Mouse (Mus musculus) 3134 (cell line): Measurements from ENCODE around the gene Best3.

Experiments
- DNase-seq: peaks from one replicate; pipeline ENCODE4 v3.0.0-alpha.2; 2011; ENCODE audit warnings: low spot score; ENCODE audit not compliant: insufficient read length; ENCODE audit errors: extremely low read depth

Best3 gene

DNA sequence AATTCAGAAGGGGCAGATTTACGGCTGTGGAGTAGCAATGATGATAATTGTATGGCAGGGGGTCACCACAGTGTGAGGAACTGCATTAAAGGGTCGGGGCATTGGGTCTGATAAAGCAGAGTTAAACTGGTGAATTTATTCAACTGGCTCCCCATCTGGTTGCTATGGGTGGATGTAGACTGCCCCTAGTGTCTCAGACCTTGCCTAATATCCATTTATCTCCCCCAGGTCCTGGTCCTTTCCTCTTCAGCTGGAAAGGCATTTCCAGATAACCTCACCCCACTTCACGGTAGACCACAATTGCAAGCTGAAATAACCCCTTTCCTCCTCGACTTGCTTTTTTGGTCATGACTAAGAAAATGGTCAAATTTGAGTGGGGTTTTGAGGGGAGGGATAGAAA lies 8.7 kb upstream of the Best3 start:
- no peak for DNase-seq

DNA sequence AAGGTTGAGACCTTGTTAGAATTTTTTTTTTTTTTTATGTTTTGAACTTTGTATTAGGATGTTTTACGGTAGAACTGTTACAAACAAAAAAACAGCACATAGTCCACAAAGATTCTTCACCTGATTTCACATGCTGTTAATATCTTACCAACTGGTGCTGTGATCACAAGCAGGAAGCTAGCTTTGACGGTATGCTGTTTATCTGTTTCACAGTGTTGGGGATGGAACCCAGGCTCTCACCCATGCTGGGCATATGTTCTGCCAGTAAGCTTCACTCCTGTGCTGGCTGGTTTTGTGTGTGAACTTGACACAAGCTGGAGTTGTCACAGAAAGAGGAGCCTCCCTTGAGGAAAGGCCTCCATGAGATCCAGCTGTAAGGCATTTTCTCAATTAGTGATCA lies 8.3 kb upstream of the Best3 start:
- no peak for DNase-seq

DNA sequence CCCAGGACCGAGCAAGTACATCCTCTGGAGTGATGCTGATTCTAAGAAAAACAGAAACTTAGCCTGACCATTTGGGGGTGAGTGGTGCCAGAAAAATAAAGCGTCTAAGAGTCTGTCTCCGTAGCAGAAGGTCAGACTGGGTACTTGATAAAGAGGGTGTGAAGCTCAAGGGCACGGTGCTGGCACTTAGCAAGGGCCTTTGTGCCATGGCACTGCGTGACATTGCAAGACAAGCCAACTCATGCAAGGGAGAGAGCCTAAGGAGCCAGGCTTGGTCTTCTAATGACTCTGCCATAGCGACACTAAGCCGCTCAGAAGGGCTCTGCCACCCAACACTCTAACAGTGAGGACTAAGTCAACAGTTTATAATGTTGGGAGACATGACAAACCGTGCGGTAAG lies 7.3 kb upstream of the Best3 start:
- no peak for DNase-seq

DNA sequence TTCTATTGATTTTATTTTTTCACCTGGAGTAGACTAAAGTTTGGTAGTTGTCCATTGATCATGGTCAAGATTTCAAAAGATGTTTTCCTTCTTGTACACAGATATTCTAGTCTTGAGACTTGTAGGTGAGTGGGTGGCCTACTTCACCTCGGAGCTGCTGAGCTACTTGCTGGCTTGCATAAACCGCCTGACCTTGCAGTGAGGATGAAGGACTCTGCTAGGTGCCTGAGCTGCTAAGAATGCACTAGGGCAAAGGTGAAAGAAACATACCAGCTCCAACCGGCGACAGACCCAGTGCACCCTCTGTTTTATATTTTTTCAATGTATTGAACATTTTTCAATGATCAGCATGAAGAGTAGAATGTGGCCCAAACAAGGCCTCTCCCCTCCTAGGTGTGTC lies 5.8 kb upstream of the Best3 start:
- DNase-seq, result no peak

- DNase-seq, result peak; percentile 29
Measured at GRCm38 (mm10) chr10:116980888-116981287, 5.2 kb upstream of the Best3 start.

- DNase-seq, result peak; percentile 80
Measured at GRCm38 (mm10) chr10:116982526-116982925, 3.6 kb upstream of the Best3 start.

- DNase-seq, result no peak
Measured at GRCm38 (mm10) chr10:116984836-116985235, 1.3 kb upstream of the Best3 start.

- DNase-seq, result no peak
Measured at GRCm38 (mm10) chr10:116993971-116994370, 7.9 kb downstream of the Best3 start.

GRCm38 (mm10) chr10:116995162-116995561 lies 9.0 kb downstream of the Best3 start:
- no peak for DNase-seq

DNA sequence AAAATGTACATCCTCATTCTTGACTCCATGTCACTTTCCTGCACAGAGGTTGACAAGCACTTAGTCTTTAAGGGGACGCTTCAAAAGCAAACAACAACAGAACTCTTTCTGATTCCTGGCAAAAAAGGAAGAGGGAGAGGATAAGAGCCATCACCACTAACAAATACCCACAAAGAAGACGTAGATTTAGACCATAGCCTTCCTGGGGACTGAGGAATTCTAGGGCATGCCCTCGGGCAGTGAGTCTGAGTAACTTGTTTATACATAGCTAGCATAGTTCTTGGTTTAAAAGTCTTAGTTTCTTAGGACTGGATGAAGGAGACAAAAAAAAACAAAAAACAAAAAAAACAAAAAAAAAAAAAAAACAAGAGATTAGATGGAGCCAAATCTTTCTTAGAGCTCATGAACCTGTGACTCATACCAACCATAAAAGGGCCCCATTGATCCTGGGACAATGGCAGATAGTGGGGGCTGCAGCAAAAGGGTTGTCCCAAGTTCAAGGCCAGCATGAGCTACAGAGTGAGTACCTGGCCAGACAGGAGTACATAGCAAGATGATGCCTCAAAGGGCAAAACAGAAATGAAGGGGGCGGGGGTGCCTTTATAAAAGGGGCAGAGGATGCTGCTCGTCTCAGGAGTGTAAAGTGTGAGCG lies 9.6 kb downstream of the Best3 start:
- DNase-seq, result peak; percentile 51

DNA sequence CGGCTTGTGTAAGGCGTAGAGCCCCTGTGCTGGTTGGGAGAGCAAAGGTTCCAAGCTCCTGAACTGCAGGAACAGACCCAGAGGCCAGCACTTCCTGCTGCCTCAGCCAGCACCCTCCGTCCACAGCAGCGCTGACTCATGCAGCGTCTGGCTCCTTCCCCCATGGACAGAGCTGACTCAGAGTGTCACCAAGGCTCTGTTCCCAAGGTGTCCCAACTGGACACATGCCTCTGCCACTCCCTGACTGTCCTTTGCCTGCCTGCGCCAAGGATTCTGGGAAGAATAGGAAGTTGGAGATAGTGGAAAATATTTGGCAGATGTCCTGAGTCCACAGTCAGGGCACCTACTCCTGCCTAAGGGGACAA lies 10.1 kb downstream of the Best3 start:
- DNase-seq, result peak; percentile 91

DNA sequence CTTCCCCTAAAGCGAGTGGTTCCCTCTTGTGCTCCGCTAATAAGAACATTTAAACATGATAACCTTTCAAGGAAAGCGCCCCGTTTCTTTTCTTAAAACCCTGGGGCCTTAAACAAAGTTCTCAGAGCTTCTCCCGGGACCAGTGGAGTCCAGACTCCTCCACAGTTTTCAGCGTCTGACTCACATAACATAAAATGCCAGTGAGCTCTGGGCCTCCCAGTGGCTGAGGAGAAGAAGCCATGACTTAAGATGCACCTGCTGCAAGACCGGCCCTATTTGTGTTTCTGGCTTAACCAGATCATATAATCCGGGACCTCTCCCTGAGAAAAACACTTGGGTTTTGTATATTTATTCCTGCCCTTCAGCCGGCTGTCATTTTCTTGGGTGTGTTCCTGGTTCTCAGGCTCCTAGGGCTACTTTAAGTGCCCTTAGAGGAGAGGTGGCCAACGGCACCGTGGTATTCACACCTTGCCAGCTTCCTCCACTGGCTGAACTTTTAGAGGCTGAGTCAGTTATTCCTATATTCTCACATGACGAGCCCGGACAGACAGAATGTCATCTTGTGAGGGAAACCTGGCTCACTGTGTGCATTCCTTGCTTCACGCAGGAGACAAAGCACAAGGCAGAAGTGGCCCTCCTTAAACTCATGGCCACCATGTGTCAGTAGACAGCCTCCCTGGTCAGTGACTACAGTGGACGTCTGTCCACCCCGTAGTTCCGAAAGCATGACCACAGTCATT lies 12.8 kb downstream of the Best3 start:
- peak; percentile 39 for DNase-seq

- DNase-seq, result no peak
Measured at GRCm38 (mm10) chr10:117000975-117001374, 14.9 kb downstream of the Best3 start.

GRCm38 (mm10) chr10:117004695-117005094 lies 18.6 kb downstream of the Best3 start:
- no peak for DNase-seq

GRCm38 (mm10) chr10:117005707-117006464 lies 19.8 kb downstream of the Best3 start:
- DNase-seq, result no peak

DNA sequence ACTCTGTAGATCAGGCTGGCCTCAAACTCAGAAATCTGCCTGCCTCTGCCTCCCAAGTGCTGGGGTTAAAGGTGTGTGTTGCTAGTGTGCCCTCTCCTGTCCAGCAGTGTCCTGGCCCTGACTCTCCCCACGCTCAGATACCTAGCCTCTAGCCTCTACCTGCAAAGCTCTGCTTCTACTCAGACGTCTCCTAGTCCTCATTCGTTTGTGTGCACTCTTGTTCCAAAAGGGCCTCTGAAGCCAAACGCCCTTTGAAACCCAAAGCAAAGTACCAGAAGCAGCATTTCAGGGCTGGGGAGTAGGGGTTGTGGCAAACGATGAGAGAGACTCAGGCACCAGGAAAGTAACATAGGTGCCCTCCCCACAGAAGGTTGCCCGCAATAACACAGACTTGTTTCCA lies 23.6 kb downstream of the Best3 start:
- no peak for DNase-seq

DNA sequence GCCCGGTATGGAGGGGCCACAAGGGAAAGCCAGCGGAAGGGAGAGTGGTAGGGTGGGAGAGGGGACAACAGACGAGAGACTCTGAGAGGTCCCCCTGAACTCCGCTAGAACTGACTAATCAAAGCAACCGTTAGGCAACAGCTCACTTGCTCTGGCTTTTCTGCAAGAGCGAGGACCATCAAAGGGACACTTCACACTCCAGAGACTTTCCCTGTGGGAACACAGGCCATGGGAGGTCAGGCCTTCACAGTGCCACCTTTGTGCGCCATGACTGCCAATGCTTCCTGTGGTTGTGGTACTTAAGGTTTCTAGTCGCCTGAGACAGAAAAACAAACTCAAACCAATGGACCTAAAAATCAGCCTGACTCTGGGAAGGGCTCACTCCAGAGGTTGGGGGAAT lies 24.9 kb downstream of the Best3 start:
- DNase-seq, result no peak

GRCm38 (mm10) chr10:117013689-117014390 lies 27.7 kb downstream of the Best3 start:
- no peak for DNase-seq

DNA sequence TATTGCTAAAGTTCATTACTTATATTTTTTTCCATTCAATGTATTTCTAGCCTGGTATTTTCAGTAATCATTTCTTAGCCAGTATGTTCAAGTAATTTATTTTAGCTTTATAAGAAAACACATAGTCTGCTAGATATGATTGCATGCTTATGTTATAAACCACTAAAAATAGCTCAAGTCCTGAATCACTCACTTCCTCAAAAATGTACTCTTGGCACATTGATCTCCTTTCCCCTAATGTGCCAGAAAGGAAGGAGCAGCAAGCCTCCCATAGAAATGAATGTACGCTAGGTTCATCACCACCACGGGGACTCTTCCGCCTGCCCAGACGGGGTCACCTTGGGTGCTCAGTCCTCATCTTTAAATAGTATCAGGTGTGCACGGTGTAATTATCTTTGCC lies 28.5 kb downstream of the Best3 start:
- DNase-seq, result no peak

GRCm38 (mm10) chr10:117018281-117018840 lies 32.2 kb downstream of the Best3 start:
- peak; percentile 42 for DNase-seq
